Mouse (Mus musculus): Measurements from ENCODE around the gene Baz2a.

DNA sequence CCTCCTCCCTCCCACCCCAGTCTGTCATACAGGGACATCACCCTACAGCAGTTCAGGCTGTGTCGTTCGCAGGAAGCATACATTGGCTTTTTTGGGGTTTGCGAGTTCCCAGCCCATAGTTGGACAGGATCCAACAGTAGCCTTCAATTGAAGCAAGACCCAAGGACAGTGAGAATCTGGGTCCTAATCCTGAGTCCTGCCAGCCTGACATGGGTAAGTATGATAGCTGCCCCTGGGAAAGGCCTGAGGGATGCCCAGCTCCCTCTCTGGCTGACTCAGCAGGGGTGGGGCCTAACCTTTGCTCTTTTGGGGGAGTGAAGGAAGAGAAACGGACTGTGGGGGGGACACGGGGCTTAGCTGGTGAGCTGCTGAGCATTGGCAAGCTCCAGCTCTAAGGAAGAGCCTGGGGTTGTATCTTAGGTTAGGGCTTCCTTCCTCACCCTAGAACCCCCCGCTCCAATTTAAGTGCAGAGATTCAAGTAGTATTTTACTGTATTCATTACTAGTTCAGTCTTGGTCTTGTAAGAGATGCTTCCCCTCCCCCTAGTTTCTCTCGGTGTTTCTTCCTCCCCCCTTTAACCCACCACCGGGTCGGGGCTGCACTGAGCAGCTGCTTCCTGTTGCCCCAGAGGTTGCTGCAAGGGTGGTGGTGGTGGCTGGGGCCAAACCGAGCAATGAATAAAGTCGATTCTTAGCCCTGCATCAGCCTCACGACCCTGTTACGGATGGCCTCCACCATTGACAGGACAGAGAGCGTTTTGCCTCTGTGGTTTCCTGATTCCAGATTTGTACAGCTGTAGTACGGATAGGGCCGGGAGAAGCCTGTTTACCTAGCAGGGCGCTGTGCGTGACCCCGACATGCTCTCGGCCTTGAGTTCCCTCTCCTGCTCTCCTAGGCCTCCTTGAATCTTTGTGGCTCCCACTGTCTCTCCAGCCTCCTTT lies at the start of gene Baz2a:
- TF ChIP-seq CTCF (IDR thresholded peaks at IDR 0.05; ENCODE audit: insufficient read depth, low read depth, low read length) (no peak), POLR2A (IDR thresholded peaks at IDR 0.05; ENCODE audit: insufficient read depth, low read depth, low read length) (no peak)

All from olfactory bulb, adult 2 months (tissue).